Mouse (Mus musculus) small intestine, adult 2 months (tissue): Measurements from ENCODE around the gene Nme3. TPM values are rescaled to one million over a fixed set of nuclear protein-coding genes. Genes with fewer than 3 reads are reported as not detected.

Experiments
- H3K27ac ChIP-seq: fragments of 200-500 bp; 2 replicates; pipeline ENCODE4 v1.5.1; 2012; ENCODE audit warnings: low read depth, low read length, control low read depth, inconsistent platforms; ENCODE audit not compliant: insufficient read depth
- H3K27me3 ChIP-seq: fragments of 200-500 bp; 2 replicates; pipeline ENCODE4 v1.6.1; 2012; ENCODE audit warnings: mild to moderate bottlenecking, moderate library complexity, low read length, inconsistent platforms; ENCODE audit not compliant: control insufficient read depth, insufficient read depth
- H3K36me3 ChIP-seq: fragments of 200-500 bp; 2 replicates; pipeline ENCODE4 v1.6.1; 2012; ENCODE audit warnings: mild to moderate bottlenecking, low read length, control low read depth, inconsistent platforms; ENCODE audit not compliant: control insufficient read depth, insufficient read depth
- H3K4me1 ChIP-seq: fragments of 200-500 bp; 2 replicates; pipeline ENCODE4 v1.6.1; 2012; ENCODE audit warnings: low read length, inconsistent platforms, mixed read lengths; ENCODE audit not compliant: control insufficient read depth, insufficient read depth, insufficient read length
- H3K4me3 ChIP-seq: fragments of 200-500 bp; 2 replicates; pipeline ENCODE4 v1.5.1; 2012; ENCODE audit warnings: low read depth, mild to moderate bottlenecking, control low read depth, inconsistent platforms, low read length, moderate library complexity
- CTCF ChIP-seq: fragments of 200-500 bp; IDR thresholded peaks from 2 replicates; pipeline ENCODE4 v1.5.1; 2012; ENCODE audit warnings: low read depth, mild to moderate bottlenecking, control low read depth, inconsistent platforms, low read length, moderate library complexity, mixed read lengths; ENCODE audit not compliant: insufficient replicate concordance, insufficient read length; ENCODE audit errors: extremely low read depth
- POLR2A ChIP-seq: fragments of 200-500 bp; IDR thresholded peaks from 2 replicates; pipeline ENCODE4 v1.6.1; 2012; ENCODE audit warnings: low read depth, mild to moderate bottlenecking, control low read depth, inconsistent platforms, low read length, moderate library complexity
- WGBS: fragments of 180-500 bp; shearing (Covaris S2); methylation state at CpG from one replicate; pipeline ENCODE4 v1.1.7; 2018; 5-methylcytosine and 5-hydroxymethylcytosine counted together
- polyA plus RNA-seq: library from polyadenylated mRNA; depleted of rRNA; stranded (reverse); fragments of >200 nt; gene quantifications from 2 replicates; pipeline ENCODE4 v1.2.3, GENCODE M21; 2012

Gene Nme3
- polyA plus RNA-seq, 1 experiment: 52.4 TPM

- 95% methylated on average over 8 of the region's 8 CpGs for WGBS
- no peak within 1 kb of the TSS for H3K4me3 ChIP-seq
- no peaks in the 10 kb centered on the region for H3K4me1 ChIP-seq
- no peak for TF ChIP-seq POLR2A
- TF ChIP-seq CTCF: no peak
- H3K27me3 ChIP-seq: no peaks in the 10 kb centered on the region
- H3K27ac ChIP-seq: no peak within 1 kb of the TSS
- peaks cover 44% of the 10 kb centered on the region for H3K36me3 ChIP-seq
Observed at GRCm38 (mm10) chr17:24865776-24866175, 30.5 kb upstream of the Nme3 start, which contains the start of gene Igfals. Igfals (plus strand) TSS chr17:24865997.

- H3K4me1 ChIP-seq: no peaks in the 10 kb centered on the region
- 92% methylated on average over 10 of the region's 10 CpGs for WGBS
- no peak overlapping the region for H3K4me3 ChIP-seq
- TF ChIP-seq POLR2A (no peak), CTCF (no peak)
- peaks cover 29% of the 10 kb centered on the region for H3K36me3 ChIP-seq
- no peak overlapping the region for H3K27ac ChIP-seq
- H3K27me3 ChIP-seq: no peaks in the 10 kb centered on the region
Observed at GRCm38 (mm10) chr17:24867914-24868313, 28.4 kb upstream of the Nme3 start.

DNA sequence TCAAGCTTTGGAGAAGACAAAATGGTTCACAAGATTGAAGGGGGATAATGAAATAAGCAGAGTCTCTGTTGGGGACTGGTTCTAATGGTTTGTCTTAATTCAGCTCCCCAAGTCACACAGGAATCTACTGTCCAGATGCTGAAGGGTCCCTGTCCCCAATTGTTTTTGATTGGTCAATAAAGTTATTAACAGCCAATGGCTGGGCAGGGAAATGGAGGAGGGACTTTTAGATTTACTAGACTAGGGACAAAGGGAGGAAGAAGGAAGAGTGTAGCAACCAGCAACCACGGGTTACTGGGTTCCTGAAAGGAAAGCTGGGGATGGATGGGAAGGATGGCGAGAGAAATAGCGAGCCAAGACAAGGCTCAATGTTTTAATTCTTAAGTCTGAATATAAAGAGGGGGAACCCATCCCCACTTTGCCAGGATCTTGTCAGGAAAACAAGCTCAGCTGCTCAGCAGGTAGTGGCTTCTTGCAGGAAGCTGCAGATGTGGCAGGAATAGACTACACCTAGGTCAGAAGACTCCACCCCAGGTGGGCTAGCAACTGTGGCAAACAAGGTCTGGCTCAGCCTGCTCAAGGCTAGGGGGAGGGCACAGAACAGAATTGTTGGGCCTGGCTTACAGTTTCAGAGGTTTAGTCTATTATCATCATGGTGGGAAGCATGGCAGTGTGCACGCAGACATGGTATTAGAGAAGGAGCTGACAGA lies 22.4 kb upstream of the Nme3 start:
- 67% methylated on average over 4 of the region's 4 CpGs for WGBS
- Histone ChIP-seq H3K4me1 (peaks cover 8% of the 10 kb centered on the region), H3K36me3 (no peaks in the 10 kb centered on the region), H3K27ac (no peak overlapping the region), H3K4me3 (no peak overlapping the region), H3K27me3 (no peaks in the 10 kb centered on the region)
- TF ChIP-seq POLR2A (no peak), CTCF (no peak)

DNA sequence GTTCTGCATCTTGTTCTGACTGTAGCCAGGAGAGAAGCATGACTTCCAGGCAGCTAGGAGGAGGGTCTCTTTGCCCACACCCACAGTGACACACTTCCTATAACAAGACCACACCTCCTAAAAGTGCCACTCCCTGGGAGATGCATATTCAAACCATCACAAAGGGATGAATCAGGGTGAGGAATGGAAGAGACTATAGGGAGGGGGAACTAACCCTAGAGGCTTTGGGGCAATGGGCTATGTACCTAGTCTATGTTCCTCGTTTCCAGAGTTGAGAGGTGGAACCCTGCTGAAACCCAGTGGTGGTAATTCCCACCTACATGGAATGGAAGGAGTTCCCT lies 21.9 kb upstream of the Nme3 start:
- Histone ChIP-seq H3K4me1 (peaks cover 8% of the 10 kb centered on the region), H3K27ac (no peak overlapping the region), H3K4me3 (no peak overlapping the region), H3K27me3 (no peaks in the 10 kb centered on the region), H3K36me3 (no peaks in the 10 kb centered on the region)
- WGBS: 52% methylated on average over 1 of the region's 1 CpGs
- TF ChIP-seq CTCF (no peak), POLR2A (no peak)

DNA sequence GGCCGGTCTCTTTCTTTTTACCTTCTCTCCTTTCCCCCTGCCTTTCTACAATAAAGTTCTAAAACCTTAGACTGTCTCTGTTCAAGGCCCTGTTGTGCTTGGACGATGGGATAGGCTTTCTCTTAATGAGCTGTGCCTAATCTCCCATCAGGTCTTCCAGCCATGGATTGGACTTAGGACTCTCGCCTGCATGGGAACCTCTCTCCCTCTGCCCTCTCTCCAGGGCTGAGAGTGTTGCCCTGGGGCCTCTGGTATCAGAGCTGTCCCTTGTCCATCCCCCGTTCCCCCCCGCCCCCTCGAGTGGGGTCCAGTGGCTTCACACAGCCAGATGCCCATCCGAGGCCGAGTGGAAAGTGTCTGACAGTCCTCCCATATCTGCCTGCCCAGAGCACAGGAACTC lies 21.3 kb upstream of the Nme3 start:
- Histone ChIP-seq H3K27ac (no peak overlapping the region), H3K27me3 (no peaks in the 10 kb centered on the region), H3K4me3 (no peak overlapping the region), H3K4me1 (peaks cover 8% of the 10 kb centered on the region), H3K36me3 (no peaks in the 10 kb centered on the region)
- WGBS: 53% methylated on average over 8 of the region's 8 CpGs
- TF ChIP-seq CTCF (no peak), POLR2A (no peak)

- H3K4me1 ChIP-seq: peaks cover 8% of the 10 kb centered on the region
- no peak for TF ChIP-seq POLR2A
- no peak for TF ChIP-seq CTCF
- WGBS: 39% methylated on average over 10 of the region's 10 CpGs
- H3K27ac ChIP-seq: no peak overlapping the region
- no peaks in the 10 kb centered on the region for H3K27me3 ChIP-seq
- H3K4me3 ChIP-seq: no peak overlapping the region
- H3K36me3 ChIP-seq: peaks cover under 1% of the 10 kb centered on the region; the same call in 1 of the 2 replicates
Observed at GRCm38 (mm10) chr17:24877336-24878116, 18.8 kb upstream of the Nme3 start.

- H3K4me1 ChIP-seq: peaks cover 8% of the 10 kb centered on the region
- H3K27ac ChIP-seq: no peak overlapping the region
- no peak overlapping the region for H3K4me3 ChIP-seq
- no peaks in the 10 kb centered on the region for H3K27me3 ChIP-seq
- WGBS: 23% methylated on average over 5 of the region's 5 CpGs
- no peak for TF ChIP-seq POLR2A
- no peak for TF ChIP-seq CTCF
- peaks cover 6% of the 10 kb centered on the region; the same call in 1 of the 2 replicates for H3K36me3 ChIP-seq
Observed at GRCm38 (mm10) chr17:24878117-24878397, 18.2 kb upstream of the Nme3 start.
